Mouse (Mus musculus) midbrain, embryonic 10.5 days (tissue): ENCODE results near the gene Olfr659. TPM values are rescaled to one million over a fixed set of nuclear protein-coding genes. Genes with fewer than 3 reads are reported as not detected.

ENCODE experiments used
- DNase-seq: peaks from one replicate; pipeline ENCODE4 v3.0.0-alpha.2; 2017; ENCODE audit warnings: low spot score
- H3K27ac ChIP-seq: fragments of 300-500 bp; sonication (generic); replicated peaks from 2 replicates; pipeline ENCODE4 v1.5.1; 2016; ENCODE audit warnings: mild to moderate bottlenecking
- H3K27me3 ChIP-seq: fragments of 300-500 bp; sonication (generic); 2 replicates; pipeline ENCODE4 v1.6.1; 2016; ENCODE audit warnings: low read depth, mild to moderate bottlenecking; ENCODE audit not compliant: poor library complexity, severe bottlenecking
- H3K36me3 ChIP-seq: fragments of 300-500 bp; sonication (generic); 2 replicates; pipeline ENCODE4 v1.6.1; 2016; ENCODE audit warnings: mild to moderate bottlenecking, moderate library complexity
- H3K4me1 ChIP-seq: fragments of 300-500 bp; sonication (generic); 2 replicates; pipeline ENCODE4 v1.6.1; 2016
- H3K4me3 ChIP-seq: fragments of 300-500 bp; sonication (generic); 2 replicates; pipeline ENCODE4 v1.5.1; 2016; ENCODE audit warnings: mild to moderate bottlenecking, moderate library complexity
- H3K9me3 ChIP-seq: fragments of 300-500 bp; sonication (generic); replicated peaks from 2 replicates; pipeline ENCODE4 v1.6.1; 2016; ENCODE audit warnings: mild to moderate bottlenecking
- WGBS: fragments of 180-500 bp; shearing (Covaris S2); methylation state at CpG from one replicate; pipeline ENCODE4 v1.1.7; 2016; 5-methylcytosine and 5-hydroxymethylcytosine counted together
- polyA plus RNA-seq: library from polyadenylated mRNA; unstranded; fragments of >200 nt; fragmentation: Nextera tagmentation; extraction: Ambion mirVana; gene quantifications from 2 replicates; pipeline ENCODE4 v1.2.1, GENCODE M21; 2016

The Olfr659 gene
- polyA plus RNA-seq: not detected in 2 replicates

GRCm38 (mm10) chr7:104666453-104666852 is at the start of gene Olfr659:
Olfr659 (plus strand) TSS chr7:104666753.
- H3K4me3 ChIP-seq: no peak within 1 kb of the TSS
- H3K27me3 ChIP-seq: no peaks in the 10 kb centered on the region
- WGBS: 86% methylated on average over 3 of the region's 3 CpGs
- no peaks in the 10 kb centered on the region for H3K9me3 ChIP-seq
- no peaks in the 10 kb centered on the region for H3K4me1 ChIP-seq
- DNase-seq: no peak
- H3K36me3 ChIP-seq: no peaks in the 10 kb centered on the region
- no peak within 1 kb of the TSS for H3K27ac ChIP-seq

DNA sequence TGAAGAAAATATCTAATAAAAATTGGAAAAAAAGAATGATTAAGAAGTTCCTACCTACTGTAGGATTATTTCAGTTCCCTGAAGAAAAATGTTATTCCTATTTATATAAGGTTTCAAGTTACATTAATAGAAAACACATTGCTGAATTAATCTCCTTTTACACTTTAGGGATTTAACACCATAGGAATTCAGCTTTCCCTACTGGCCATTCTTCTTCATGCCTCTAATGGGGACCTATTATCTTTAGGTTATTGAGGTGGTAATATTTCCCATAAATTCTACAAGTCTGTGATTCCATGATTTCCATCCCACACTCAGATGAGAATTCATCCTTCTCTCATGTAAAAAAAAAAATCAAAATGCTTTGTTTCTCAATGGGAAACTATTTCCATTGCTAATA is 42.1 kb upstream of the Olfr659 start, which contains the start of gene Olfr657:
TSS of gene Olfr657 (plus strand) at position 301 of the 400 bp plus-strand sequence.
- Histone ChIP-seq H3K4me3 (no peak within 1 kb of the TSS), H3K9me3 (no peaks in the 10 kb centered on the region), H3K36me3 (no peaks in the 10 kb centered on the region), H3K4me1 (no peaks in the 10 kb centered on the region), H3K27ac (no peak within 1 kb of the TSS), H3K27me3 (no peaks in the 10 kb centered on the region)
- DNase-seq: no peak

GRCm38 (mm10) chr7:104646841-104647482 is 19.6 kb upstream of the Olfr659 start, which contains the start of gene Olfr658:
Olfr658 (minus strand) TSS chr7:104647305.
- Histone ChIP-seq H3K27ac (peak within 1 kb of the TSS; percentile 49; the same call in 1 of the 2 replicates), H3K4me1 (no peaks in the 10 kb centered on the region), H3K4me3 (peak within 1 kb of the TSS; percentile 49), H3K9me3 (no peaks in the 10 kb centered on the region), H3K36me3 (no peaks in the 10 kb centered on the region), H3K27me3 (no peaks in the 10 kb centered on the region)
- DNase-seq: peak; percentile 65
- 35% methylated on average over 22 of the region's 22 CpGs for WGBS

- Histone ChIP-seq H3K4me1 (no peaks in the 10 kb centered on the region), H3K27me3 (no peaks in the 10 kb centered on the region), H3K4me3 (no peak within 1 kb of the TSS), H3K36me3 (no peaks in the 10 kb centered on the region), H3K27ac (no peak within 1 kb of the TSS), H3K9me3 (no peaks in the 10 kb centered on the region)
- no peak for DNase-seq
- 91% methylated on average over 2 of the region's 2 CpGs for WGBS
Measured at GRCm38 (mm10) chr7:104686201-104686600, 19.6 kb downstream of the Olfr659 start, which contains the start of gene Olfr661. Olfr661 (plus strand) TSS chr7:104686501.

Other genes starting within 250 kb of the Olfr659 start
- gene Trim30a, start 201.6 kb upstream of the Olfr659 start, polyA plus RNA-seq: 0.30 and 0.51 TPM in 2 replicates
- 0.12 and 0.35 TPM in 2 replicates for gene Trim30d, start 158.9 kb upstream of the Olfr659 start, polyA plus RNA-seq
- not detected in 2 replicates for gene Olfr651, start 116.6 kb upstream of the Olfr659 start, polyA plus RNA-seq
- gene Olfr652, start 105.9 kb upstream of the Olfr659 start, polyA plus RNA-seq: not detected in 2 replicates
- gene Olfr653, start 89.4 kb upstream of the Olfr659 start, polyA plus RNA-seq: not detected in 2 replicates
- gene Olfr654, start 79.7 kb upstream of the Olfr659 start, polyA plus RNA-seq: not detected in 2 replicates
- gene Olfr655, start 65.0 kb upstream of the Olfr659 start, polyA plus RNA-seq: 0.10 TPM in 1 of 2 replicates, not detected in the other
- gene Olfr656, start 52.8 kb upstream of the Olfr659 start, polyA plus RNA-seq: not detected in 2 replicates
- gene Olfr657, start 42.0 kb upstream of the Olfr659 start, polyA plus RNA-seq: not detected in 2 replicates
- not detected in 2 replicates for gene Olfr658, start 19.4 kb upstream of the Olfr659 start, polyA plus RNA-seq
- gene Olfr661, start 19.7 kb downstream of the Olfr659 start, polyA plus RNA-seq: not detected in 2 replicates
- not detected in 2 replicates for gene Usp17le, start 110.7 kb downstream of the Olfr659 start, polyA plus RNA-seq
- gene Usp17lb, start 175.8 kb downstream of the Olfr659 start, polyA plus RNA-seq: not detected in 2 replicates
- not detected in 2 replicates for gene Usp17la, start 190.3 kb downstream of the Olfr659 start, polyA plus RNA-seq
- gene Olfr665, start 211.3 kb downstream of the Olfr659 start, polyA plus RNA-seq: not detected in 2 replicates
- gene Olfr666, start 229.2 kb downstream of the Olfr659 start, polyA plus RNA-seq: not detected in 2 replicates